ENCODE assay signal across 10 mouse cellular contexts in genomic region chr9:20812537-20813271, GRCm38 (mm10). TPM values are rescaled to one million over a fixed set of nuclear protein-coding genes. Genes with fewer than 3 reads are reported as not detected.
DNase-seq lines count a peak whose midpoint lies in the region; ATAC-seq lines count a peak whose summit lies in the region.
"Had no signal": no experiment of that assay in that cellular context is flagged by ENCODE, and none has a peak within 500 bp of the region (broad histone marks: within the 10 kb centered on the region; RNA-seq: fewer than 3 reads in every experiment).

No protein-coding gene starts in this region.

- WGBS in intestine, embryonic 16.5 days: 12% methylated on average over 19 of the region's 19 CpGs

- H3K4me1 ChIP-seq in intestine, embryonic 16.5 days (ENCODE audit: control insufficient read depth, insufficient read depth, low read length): no peaks in the 10 kb centered on the region

- no peaks in the 10 kb centered on the region for H3K36me3 ChIP-seq in intestine, embryonic 16.5 days (ENCODE audit: control insufficient read depth, insufficient read depth, low read length)

- H3K27ac ChIP-seq in intestine, embryonic 16.5 days (ENCODE audit: low read length): no peak overlapping the region

- peak; percentile 50; the same call in 1 of the 2 replicates for ATAC-seq in intestine, embryonic 16.5 days

- no peak overlapping the region for H3K4me3 ChIP-seq in intestine, embryonic 16.5 days (ENCODE audit: low read length)

- H3K27me3 ChIP-seq in intestine, embryonic 16.5 days (replicated peaks; ENCODE audit: control insufficient read depth, insufficient read depth, low read length): peaks cover 7% of the 10 kb centered on the region; the same call in 1 of the 2 replicates

- H3K9ac ChIP-seq in intestine, embryonic 16.5 days (ENCODE audit: low read depth, low read length): no peak overlapping the region

- no peak overlapping the region for H3K4me2 ChIP-seq in intestine, embryonic 16.5 days (ENCODE audit: low read depth, low read length)

- DNase-seq in right cerebral cortex, adult 18-20 months: peak; percentile 11
- DNase-seq in right cerebral cortex, postnatal 25 days: no peak
- peak; percentile 81 for DNase-seq in adrenal gland, adult 8-10 months
- peak; percentile 69 for DNase-seq in gastrocnemius, postnatal 10 days
- peak; percentile 57 for DNase-seq in retina, embryonic 14.5 days (ENCODE audit: low spot score)
- no peak for DNase-seq in T-cell, adult 2 months (ENCODE audit: low spot score)
- DNase-seq in left cerebral cortex, adult 8-10 months (ENCODE audit: low spot score in 2 of 2): no peak

- H3K9me3 ChIP-seq in intestine, embryonic 16.5 days (ENCODE audit: control insufficient read depth, low read length): no peaks in the 10 kb centered on the region

RNA-seq across cellular contexts. Expression of gene Col5a3, which starts 2.2 kb away (rescaled TPM):
- total RNA-seq in adrenal gland, adult 8-10 months (2022): 100 to 1,000 TPM in 3 of 4 experiments, 10 to 100 TPM in 1; 65.3 to 291 (median 201) TPM
- 10 to 100 TPM; 76.7 to 90.9 TPM for total RNA-seq in gastrocnemius, postnatal 10 days (2021)
- polyA plus RNA-seq in intestine, embryonic 16.5 days (2015; fragmentation: Nextera tagmentation; extraction: Ambion mirVana): 1.8 and 2.4 TPM in 2 replicates
- total RNA-seq in left cerebral cortex, adult 8-10 months (2022): 1 to 10 TPM; 1.0 to 2.0 (median 1.3) TPM

RNA-seq across cellular contexts. Expression of gene Rdh8, which starts 5.6 kb away (rescaled TPM):
- not detected for total RNA-seq in adrenal gland, adult 8-10 months (2022)
- not detected for total RNA-seq in gastrocnemius, postnatal 10 days (2021)
- polyA plus RNA-seq in intestine, embryonic 16.5 days (2015; fragmentation: Nextera tagmentation; extraction: Ambion mirVana): not detected in 2 replicates
- total RNA-seq in left cerebral cortex, adult 8-10 months (2022): not detected
- total RNA-seq: neutrophil, adult 5-6 weeks had no signal
- polyA plus RNA-seq: cortical plate, adult 2 months had no signal

RNA-seq across cellular contexts. Expression of gene A230050P20Rik, which starts 55.7 kb away (rescaled TPM):
- total RNA-seq in adrenal gland, adult 8-10 months (2022): 10 to 100 TPM; 17.8 to 48.3 (median 32.4) TPM
- total RNA-seq in gastrocnemius, postnatal 10 days (2021): 1 to 10 TPM; 4.8 to 7.6 TPM
- 16.2 and 18.3 TPM in 2 replicates for polyA plus RNA-seq in intestine, embryonic 16.5 days (2015; fragmentation: Nextera tagmentation; extraction: Ambion mirVana)
- total RNA-seq in left cerebral cortex, adult 8-10 months (2022): 10 to 100 TPM; 71.9 to 91.7 (median 82.6) TPM

Comparison
In these comparisons a context has a peak if more than half of its experiments do, and no peak if none do; other contexts are left out.
1. DNase-seq: peak in right cerebral cortex, adult 18-20 months (single experiment), adrenal gland, adult 8-10 months (single experiment), gastrocnemius, postnatal 10 days (single experiment) and retina, embryonic 14.5 days (single experiment); none in right cerebral cortex, postnatal 25 days (single experiment), T-cell, adult 2 months (single experiment) and left cerebral cortex, adult 8-10 months (0 of 2).
2. RNA of gene Col5a3, which starts 2.2 kb away (total RNA-seq): 65.3 to 291 TPM in adrenal gland, adult 8-10 months and 76.7 to 90.9 TPM in gastrocnemius, postnatal 10 days; 1.0 to 2.0 TPM in left cerebral cortex, adult 8-10 months; every median in the first group is over 10 times any median in the second.